Mouse (Mus musculus): ENCODE measurements around the gene Gm9639. TPM values are rescaled to one million over a fixed set of nuclear protein-coding genes. Genes with fewer than 3 reads are reported as not detected.
"Not testable (repeated sequence)": the region's sequence is repeated elsewhere in the genome, so short reads cannot be mapped to it uniquely, and the experiment has no call there.

Gm9639 gene
- total RNA-seq (2021), result not detected
- long read RNA-seq, result 0 reads

GRCm38 (mm10) chr10:77794976-77795375, at the start of gene Gm9639:
TSS of gene Gm9639 (minus strand) at chr10:77795076.
- DNase-seq (ENCODE audit: low spot score in 2 of 2), result no peak

GRCm38 (mm10) chr10:77839006-77839405, 44.1 kb upstream of the Gm9639 start:
- DNase-seq (ENCODE audit: low spot score in 2 of 2), result no peak

GRCm38 (mm10) chr10:77835647-77836046, 40.8 kb upstream of the Gm9639 start, which contains the start of gene Krtap10-10:
TSS of gene Krtap10-10 (plus strand) at chr10:77835947.
- no peak for DNase-seq (ENCODE audit: low spot score in 2 of 2)

- no peak for DNase-seq (ENCODE audit: low spot score in 2 of 2)
Observed at GRCm38 (mm10) chr10:77826951-77827350, 32.1 kb upstream of the Gm9639 start, which contains the start of gene Krtap10-4. TSS of gene Krtap10-4 (minus strand) at chr10:77827095.

- DNase-seq (ENCODE audit: low spot score in 2 of 2), result no peak
Observed at GRCm38 (mm10) chr10:77819203-77819602, 24.3 kb upstream of the Gm9639 start.

- no peak for DNase-seq (ENCODE audit: low spot score in 2 of 2)
Observed at GRCm38 (mm10) chr10:77818523-77818922, 23.6 kb upstream of the Gm9639 start.

- peak; percentile 24 to 37 for DNase-seq (ENCODE audit: low spot score in 2 of 2)
Observed at GRCm38 (mm10) chr10:77815514-77815913, 20.6 kb upstream of the Gm9639 start.

- DNase-seq (ENCODE audit: low spot score in 2 of 2), result no peak
Observed at GRCm38 (mm10) chr10:77814382-77814781, 19.5 kb upstream of the Gm9639 start, which contains the start of gene Gm2696. TSS of gene Gm2696 (plus strand) at chr10:77814682.

- DNase-seq (ENCODE audit: low spot score in 2 of 2), result no peak
Observed at GRCm38 (mm10) chr10:77811743-77812142, 16.9 kb upstream of the Gm9639 start, which contains the start of gene Gm9507. TSS of gene Gm9507 (minus strand) at chr10:77811843.

- DNase-seq (ENCODE audit: low spot score in 2 of 2), result no peak
Observed at GRCm38 (mm10) chr10:77804095-77804494, 9.2 kb upstream of the Gm9639 start.

GRCm38 (mm10) chr10:77798921-77799508, 4.1 kb upstream of the Gm9639 start, which contains the start of gene Gm19668:
TSS of gene Gm19668 (minus strand) at chr10:77799133.
- DNase-seq (ENCODE audit: low spot score in 2 of 2), result no peak

GRCm38 (mm10) chr10:77798164-77798920, 3.5 kb upstream of the Gm9639 start:
- DNase-seq (ENCODE audit: low spot score in 2 of 2), result peak in 1 of 2 experiments; percentile 18

- no peak for DNase-seq (ENCODE audit: low spot score in 2 of 2)
Observed at GRCm38 (mm10) chr10:77797677-77798076, 2.8 kb upstream of the Gm9639 start.

- no peak for DNase-seq (ENCODE audit: low spot score in 2 of 2)
Observed at GRCm38 (mm10) chr10:77788621-77789020, 6.3 kb downstream of the Gm9639 start.

- DNase-seq (ENCODE audit: low spot score in 2 of 2), result peak; percentile 24 to 25
Observed at GRCm38 (mm10) chr10:77787876-77788275, 7.0 kb downstream of the Gm9639 start, which contains the start of gene Gm7137. TSS of gene Gm7137 (minus strand) at chr10:77788200.

GRCm38 (mm10) chr10:77783396-77783795, 11.5 kb downstream of the Gm9639 start:
- DNase-seq (ENCODE audit: low spot score in 2 of 2), result not testable (repeated sequence)

- not testable (repeated sequence) for DNase-seq (ENCODE audit: low spot score in 2 of 2)
Observed at GRCm38 (mm10) chr10:77782442-77782841, 12.4 kb downstream of the Gm9639 start, which contains the start of gene Gm3250. TSS of gene Gm3250 (minus strand) at chr10:77782542.

GRCm38 (mm10) chr10:77776844-77777243, 18.0 kb downstream of the Gm9639 start, which contains the start of gene Gm7138:
TSS of gene Gm7138 (minus strand) at chr10:77776944.
- DNase-seq (ENCODE audit: low spot score in 2 of 2), result not testable (repeated sequence)

GRCm38 (mm10) chr10:77772142-77772541, 22.7 kb downstream of the Gm9639 start:
- not testable (repeated sequence) for DNase-seq (ENCODE audit: low spot score in 2 of 2)

- not testable (repeated sequence) for DNase-seq (ENCODE audit: low spot score in 2 of 2)
Observed at GRCm38 (mm10) chr10:77771225-77771624, 23.7 kb downstream of the Gm9639 start, which contains the start of gene Gm3238. TSS of gene Gm3238 (minus strand) at chr10:77771325.

GRCm38 (mm10) chr10:77769727-77770126, 25.1 kb downstream of the Gm9639 start:
- no peak for DNase-seq (ENCODE audit: low spot score in 2 of 2)

GRCm38 (mm10) chr10:77759582-77759981, 35.3 kb downstream of the Gm9639 start, which contains the start of gene Gm3233:
TSS of gene Gm3233 (minus strand) at chr10:77759682.
- not testable (repeated sequence) for DNase-seq (ENCODE audit: low spot score in 2 of 2)

Measured in layer of hippocampus, postnatal 10 days (tissue).